Mouse (Mus musculus): ENCODE data around the gene Lbhd1. TPM values are rescaled to one million over a fixed set of nuclear protein-coding genes. Genes with fewer than 3 reads are reported as not detected.
A peak's percentile ranks its signal among the peaks of the same experiment; 100 is the strongest.

Lbhd1 gene
- polyA plus RNA-seq, 1 experiment from 2014 or later = 47.2 TPM

DNA sequence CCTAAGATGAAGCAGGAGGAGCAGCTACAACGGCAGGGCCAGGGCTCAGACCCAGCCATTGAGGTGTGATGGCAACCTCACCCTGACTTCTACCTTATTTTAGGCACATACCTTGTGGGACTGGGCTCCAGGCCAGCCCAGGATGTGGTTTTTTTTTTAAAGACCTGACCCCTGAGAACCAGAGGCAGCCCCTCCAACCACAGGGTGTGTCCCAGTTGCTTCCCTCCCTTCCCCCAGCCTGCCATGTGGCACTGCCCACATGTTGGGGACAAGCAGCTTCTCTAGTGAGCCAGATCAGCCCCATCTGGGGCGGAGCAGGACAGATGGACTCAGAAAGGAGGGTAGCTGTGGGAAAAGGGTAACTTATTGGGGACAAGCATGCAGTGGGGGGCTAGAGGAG is 43.2 kb downstream of the Lbhd1 start:
- 79% methylated on average over 2 of the region's 2 CpGs for WGBS

GRCm38 (mm10) chr19:8927891-8928525 is 44.5 kb downstream of the Lbhd1 start:
- Histone ChIP-seq H3K9me3 (ENCODE audit: control insufficient read depth, low read length) (no peaks in the 10 kb centered on the region), H3K4me2 (replicated peaks; ENCODE audit: low read depth) (no peak overlapping the region), H3K27me3 (ENCODE audit: control insufficient read depth, insufficient read depth, low read length) (no peaks in the 10 kb centered on the region), H3K27ac (replicated peaks) (no peak overlapping the region), H3K36me3 (ENCODE audit: control insufficient read depth, insufficient read depth, low read length) (peaks cover 11% of the 10 kb centered on the region; the same call in 1 of the 2 replicates), H3K4me1 (replicated peaks; ENCODE audit: control insufficient read depth, insufficient read depth) (peaks cover 6% of the 10 kb centered on the region; the same call in 1 of the 2 replicates), H3K9ac (ENCODE audit: low read length) (no peak overlapping the region; the same call in 1 of the 2 replicates), H3K4me3 (ENCODE audit: low read depth, low read length) (no peak overlapping the region)
- ATAC-seq (ENCODE audit: low FRiP score, low TSS enrichment) (no peak), DNase-seq (ENCODE audit: low spot score) (no peak)
- 85% methylated on average over 12 of the region's 12 CpGs for WGBS
- TF ChIP-seq CTCF (IDR thresholded peaks at IDR 0.05; ENCODE audit: low read depth) = no peak
- TF ChIP-seq EP300 (optimal IDR thresholded peaks at IDR 0.05) = no peak

More for the DNA sequence above, 43.2 kb downstream of the Lbhd1 start:
- H3K27ac ChIP-seq (replicated peaks) = no peak overlapping the region
- H3K4me3 ChIP-seq (ENCODE audit: low read depth, low read length) = no peak overlapping the region
- no peaks in the 10 kb centered on the region for H3K27me3 ChIP-seq (ENCODE audit: control insufficient read depth, insufficient read depth, low read length)
- peaks cover 6% of the 10 kb centered on the region; the same call in 1 of the 2 replicates for H3K4me1 ChIP-seq (replicated peaks; ENCODE audit: control insufficient read depth, insufficient read depth)
- no peak for TF ChIP-seq CTCF (IDR thresholded peaks at IDR 0.05; ENCODE audit: low read depth)
- no peak for TF ChIP-seq EP300 (optimal IDR thresholded peaks at IDR 0.05)
- ATAC-seq (ENCODE audit: low FRiP score, low TSS enrichment) (no peak), DNase-seq (ENCODE audit: low spot score) (no peak)
- H3K36me3 ChIP-seq (ENCODE audit: control insufficient read depth, insufficient read depth, low read length) = peaks cover 11% of the 10 kb centered on the region; the same call in 1 of the 2 replicates
- no peak overlapping the region for H3K9ac ChIP-seq (ENCODE audit: low read length)
- no peaks in the 10 kb centered on the region for H3K9me3 ChIP-seq (ENCODE audit: control insufficient read depth, low read length)
- H3K4me2 ChIP-seq (replicated peaks; ENCODE audit: low read depth) = no peak overlapping the region

DNA sequence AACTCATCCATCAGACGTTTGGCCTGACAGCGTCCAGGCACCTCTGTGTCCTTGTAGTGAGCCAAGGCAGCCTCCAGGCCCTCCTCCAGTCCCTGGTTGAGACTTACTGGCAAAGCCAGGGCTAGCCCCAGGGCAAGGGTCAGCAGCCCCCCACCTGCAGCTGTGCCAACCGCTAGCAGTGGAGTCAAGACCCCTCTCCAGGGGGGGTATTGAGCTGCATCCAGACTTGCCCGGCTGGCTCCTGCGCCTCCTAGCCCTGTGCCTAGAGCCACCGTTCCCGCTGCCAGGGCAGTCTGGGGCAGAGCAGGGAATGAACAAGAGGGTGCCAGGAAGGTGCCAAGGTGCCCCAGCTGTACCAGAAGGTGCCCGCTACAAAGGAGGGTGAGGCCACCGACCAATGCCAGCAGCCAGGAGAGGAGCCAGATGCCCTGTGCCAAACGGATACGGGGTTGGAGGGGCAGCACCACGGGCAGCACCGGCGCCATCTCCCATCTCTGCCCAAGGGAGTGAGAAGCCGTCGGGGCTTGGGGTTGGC is 45.2 kb downstream of the Lbhd1 start:
- no peak for TF ChIP-seq CTCF (IDR thresholded peaks at IDR 0.05; ENCODE audit: low read depth)
- TF ChIP-seq EP300 (optimal IDR thresholded peaks at IDR 0.05) = no peak
- peak; percentile 11; the same call in 1 of the 2 replicates for ATAC-seq (ENCODE audit: low FRiP score, low TSS enrichment)

DNA sequence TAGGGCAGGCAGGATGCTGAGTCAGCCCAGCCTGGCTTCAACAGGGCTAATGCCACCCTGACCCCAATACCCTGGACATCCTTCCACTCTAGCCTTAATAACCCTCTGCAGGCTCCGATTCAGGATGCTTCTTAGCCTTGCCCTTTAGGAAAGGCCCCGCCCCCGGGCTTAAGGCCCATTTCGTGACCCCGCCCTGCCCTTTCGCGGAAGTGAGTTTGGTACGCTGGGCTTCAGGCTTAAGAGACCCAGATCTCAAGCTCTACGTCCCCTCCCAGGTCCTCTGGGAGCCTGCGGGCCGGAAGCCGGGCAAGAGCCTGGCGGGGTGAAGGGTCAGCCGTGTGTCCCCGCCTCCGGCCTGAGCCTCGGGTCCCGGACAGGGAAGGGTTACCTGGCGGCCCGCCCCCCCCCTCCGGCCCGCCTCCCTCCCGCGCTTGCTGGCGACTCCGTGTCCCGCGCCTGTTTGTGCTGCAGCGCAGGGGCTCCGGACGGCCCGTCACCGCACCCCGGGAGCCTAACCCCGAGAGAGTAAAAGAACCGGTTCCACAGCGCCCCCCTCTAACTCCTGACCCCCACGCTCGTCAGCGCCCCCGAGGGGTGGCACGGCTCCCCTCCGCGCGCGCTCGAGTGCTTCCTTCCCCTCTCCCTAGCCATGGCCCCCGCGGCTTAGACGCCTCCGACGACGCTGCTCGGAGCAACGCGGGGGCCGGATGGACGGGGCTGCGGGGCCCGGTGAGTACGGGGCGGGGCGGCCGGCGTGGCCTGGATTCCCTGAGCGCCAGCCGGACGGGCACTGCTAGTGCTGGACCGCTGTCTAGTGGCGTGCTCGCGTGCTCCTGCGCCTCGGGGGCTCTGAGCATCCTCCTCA is 45.9 kb downstream of the Lbhd1 start, which contains the start of the genes Rom1 and Eml3:
Rom1 (minus strand) TSS at position 133 of the 865 bp plus-strand sequence.
Eml3 (plus strand) TSS at position 329 of the 865 bp plus-strand sequence.
- under 1% methylated on average over 31 of the region's 74 CpGs for WGBS

More for the DNA sequence above, 45.2 kb downstream of the Lbhd1 start:
- peak overlapping the region; percentile 90 for H3K4me2 ChIP-seq (replicated peaks; ENCODE audit: low read depth)
- peak overlapping the region; percentile 93 for H3K27ac ChIP-seq (replicated peaks)
- no peak for DNase-seq (ENCODE audit: low spot score)
- H3K27me3 ChIP-seq (ENCODE audit: control insufficient read depth, insufficient read depth, low read length) = no peaks in the 10 kb centered on the region
- no peaks in the 10 kb centered on the region for H3K9me3 ChIP-seq (ENCODE audit: control insufficient read depth, low read length)
- H3K4me1 ChIP-seq (replicated peaks; ENCODE audit: control insufficient read depth, insufficient read depth) = peaks cover 6% of the 10 kb centered on the region; the same call in 1 of the 2 replicates
- peaks cover 11% of the 10 kb centered on the region; the same call in 1 of the 2 replicates for H3K36me3 ChIP-seq (ENCODE audit: control insufficient read depth, insufficient read depth, low read length)
- peak overlapping the region; percentile 81 for H3K4me3 ChIP-seq (ENCODE audit: low read depth, low read length)
- 31% methylated on average over 16 of the region's 16 CpGs for WGBS
- peak overlapping the region; percentile 88 for H3K9ac ChIP-seq (ENCODE audit: low read length)

DNA sequence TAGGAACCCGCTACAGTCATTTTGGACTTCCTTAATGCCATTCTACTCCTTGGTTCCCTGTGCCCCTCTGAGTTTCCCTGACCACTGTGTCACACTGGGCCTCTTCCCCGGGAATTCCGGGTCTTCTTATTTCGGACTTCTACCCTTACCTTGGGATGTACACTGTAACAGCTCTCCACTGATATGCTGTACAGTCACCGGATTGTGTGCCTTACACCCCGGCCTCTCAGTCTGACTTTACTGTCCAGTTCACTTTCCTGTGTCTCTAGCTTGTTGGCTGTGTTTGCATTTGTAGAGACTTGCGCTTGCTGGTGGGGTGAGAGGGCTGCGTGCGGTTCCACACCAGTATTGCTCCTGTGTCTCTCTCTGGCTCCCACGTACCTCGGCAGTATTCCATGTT is 46.6 kb downstream of the Lbhd1 start:
- WGBS = 3% methylated on average over 11 of the region's 11 CpGs
- no peak for TF ChIP-seq CTCF (IDR thresholded peaks at IDR 0.05; ENCODE audit: low read depth)
- TF ChIP-seq EP300 (optimal IDR thresholded peaks at IDR 0.05) = no peak
- ATAC-seq (ENCODE audit: low FRiP score, low TSS enrichment) = no peak

More for the DNA sequence above, 45.9 kb downstream of the Lbhd1 start, which contains the start of the genes Rom1 and Eml3:
- H3K27me3 ChIP-seq (ENCODE audit: control insufficient read depth, insufficient read depth, low read length) = no peaks in the 10 kb centered on the region
- H3K4me3 ChIP-seq (ENCODE audit: low read depth, low read length) = peak within 1 kb of the TSS; percentile 81
- no peaks in the 10 kb centered on the region for H3K9me3 ChIP-seq (ENCODE audit: control insufficient read depth, low read length)
- TF ChIP-seq EP300 (optimal IDR thresholded peaks at IDR 0.05) (no peak), CTCF (IDR thresholded peaks at IDR 0.05; ENCODE audit: low read depth) (peak; percentile 63)
- peak; percentile 84 for ATAC-seq (ENCODE audit: low FRiP score, low TSS enrichment)
- H3K4me2 ChIP-seq (replicated peaks; ENCODE audit: low read depth) = peak within 1 kb of the TSS; percentile 90
- DNase-seq (ENCODE audit: low spot score) = peak; percentile 88
- H3K36me3 ChIP-seq (ENCODE audit: control insufficient read depth, insufficient read depth, low read length) = peaks cover 11% of the 10 kb centered on the region; the same call in 1 of the 2 replicates
- peak within 1 kb of the TSS; percentile 88 for H3K9ac ChIP-seq (ENCODE audit: low read length)
- peak within 1 kb of the TSS; percentile 93 for H3K27ac ChIP-seq (replicated peaks)
- peaks cover 6% of the 10 kb centered on the region; the same call in 1 of the 2 replicates for H3K4me1 ChIP-seq (replicated peaks; ENCODE audit: control insufficient read depth, insufficient read depth)

More for the DNA sequence above, 46.6 kb downstream of the Lbhd1 start:
- H3K36me3 ChIP-seq (ENCODE audit: control insufficient read depth, insufficient read depth, low read length) = peaks cover 17% of the 10 kb centered on the region; the same call in 1 of the 2 replicates
- H3K27me3 ChIP-seq (ENCODE audit: control insufficient read depth, insufficient read depth, low read length) = no peaks in the 10 kb centered on the region
- DNase-seq (ENCODE audit: low spot score) = no peak
- H3K9me3 ChIP-seq (ENCODE audit: control insufficient read depth, low read length) = no peaks in the 10 kb centered on the region
- peak overlapping the region; percentile 81 for H3K4me3 ChIP-seq (ENCODE audit: low read depth, low read length)
- H3K9ac ChIP-seq (ENCODE audit: low read length) = peak overlapping the region; percentile 88
- peak overlapping the region; percentile 90 for H3K4me2 ChIP-seq (replicated peaks; ENCODE audit: low read depth)
- peaks cover 6% of the 10 kb centered on the region; the same call in 1 of the 2 replicates for H3K4me1 ChIP-seq (replicated peaks; ENCODE audit: control insufficient read depth, insufficient read depth)
- H3K27ac ChIP-seq (replicated peaks) = peak overlapping the region; percentile 93
